Mouse (Mus musculus) hindbrain, postnatal 0 days (tissue): ENCODE measurements around the gene Ssh2. TPM values are rescaled to one million over a fixed set of nuclear protein-coding genes. Genes with fewer than 3 reads are reported as not detected.
"Not testable (repeated sequence)": the region's sequence is repeated elsewhere in the genome, so short reads cannot be mapped to it uniquely, and the experiment has no call there.

Experiments
- ATAC-seq: fragments of 200-750 bp; cut with Nextera tagmentation; 2 replicates; pipeline ENCODE4 v1.8.0; 2017; ENCODE audit warnings: mild to moderate bottlenecking, moderate TSS enrichment, moderate library complexity
- DNase-seq: peaks from one replicate; pipeline ENCODE4 v3.0.0-alpha.2; 2015; ENCODE audit warnings: low spot score
- H3K27ac ChIP-seq: fragments of 300-500 bp; sonication (generic); 2 replicates; pipeline ENCODE4 v1.5.1; 2014; ENCODE audit warnings: mild to moderate bottlenecking
- H3K27me3 ChIP-seq: fragments of 300-500 bp; sonication (generic); 2 replicates; pipeline ENCODE4 v1.6.1; 2014; ENCODE audit warnings: low read length, mixed read lengths; ENCODE audit not compliant: insufficient read depth
- H3K36me3 ChIP-seq: fragments of 300-500 bp; sonication (generic); 2 replicates; pipeline ENCODE4 v1.6.1; 2014; ENCODE audit warnings: low read length, mixed read lengths; ENCODE audit not compliant: insufficient read depth
- H3K4me1 ChIP-seq: fragments of 300-500 bp; sonication (generic); 2 replicates; pipeline ENCODE4 v1.6.1; 2014; ENCODE audit warnings: antibody characterized with exemption, low read length, mixed read lengths; ENCODE audit not compliant: insufficient read depth
- H3K4me2 ChIP-seq: fragments of 300-500 bp; sonication (generic); 2 replicates; pipeline ENCODE4 v1.6.1; 2014; ENCODE audit warnings: low read depth, mild to moderate bottlenecking, low read length, moderate library complexity, mixed read lengths
- H3K4me3 ChIP-seq: fragments of 300-500 bp; sonication (generic); 2 replicates; pipeline ENCODE4 v1.5.1; 2014; ENCODE audit warnings: low read length
- H3K9ac ChIP-seq: fragments of 300-500 bp; sonication (generic); replicated peaks from 2 replicates; pipeline ENCODE4 v1.6.1; 2014; ENCODE audit warnings: mild to moderate bottlenecking, low read length, moderate library complexity, mixed read lengths
- H3K9me3 ChIP-seq: fragments of 300-500 bp; sonication (generic); 2 replicates; pipeline ENCODE4 v1.6.1; 2016; ENCODE audit warnings: low read length, mixed read lengths
- CTCF ChIP-seq: IDR thresholded peaks from 2 replicates; pipeline ENCODE4 v1.5.1; 2016; ENCODE audit warnings: antibody characterized with exemption, control low read depth, low read depth
- WGBS: fragments of 180-500 bp; shearing (Covaris S2); extraction: QIAGEN DNeasy Blood & Tissue Kit; methylation state at CpG from one replicate; pipeline ENCODE4 v1.1.7; 2014; 5-methylcytosine and 5-hydroxymethylcytosine counted together
- polyA plus RNA-seq: library from polyadenylated mRNA; unstranded; fragments of >200 nt; fragmentation: Nextera tagmentation; extraction: Ambion mirVana; gene quantifications from 2 replicates; pipeline ENCODE4 v1.2.1, GENCODE M21; 2015
- total RNA-seq: library from RNA; depleted of rRNA; stranded (reverse); fragments of >200 nt; gene quantifications from 2 replicates; pipeline ENCODE4 v1.2.3, GENCODE M21; 2014

Gene Ssh2
- total and polyA plus RNA-seq, 2 experiments from 2014 or later = 10.9 to 30.1 TPM

DNA sequence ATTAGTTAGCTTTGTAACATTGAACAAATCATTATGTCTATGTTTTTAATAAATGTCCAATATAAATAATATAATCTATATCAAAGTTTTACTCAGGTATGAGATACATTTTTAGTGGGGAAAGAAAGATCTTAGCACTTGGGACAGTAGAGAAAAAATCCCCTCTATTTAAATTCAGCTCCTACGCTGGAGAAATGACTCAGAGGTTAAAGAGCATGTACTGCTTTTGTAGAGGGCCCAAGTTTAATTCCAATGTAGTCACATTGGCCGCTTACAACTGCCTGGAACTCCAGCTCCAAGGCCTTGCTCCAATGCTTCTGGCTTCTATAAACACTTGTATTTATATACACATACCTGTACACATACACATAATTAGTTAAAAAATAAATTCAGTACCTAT is 36.7 kb downstream of the Ssh2 start:
- DNase-seq (no peak), ATAC-seq (no peak)
- H3K9me3 ChIP-seq = no peaks in the 10 kb centered on the region
- no peak overlapping the region for H3K27ac ChIP-seq
- H3K4me2 ChIP-seq = no peak overlapping the region
- no peak overlapping the region for H3K9ac ChIP-seq
- H3K4me3 ChIP-seq = no peak overlapping the region
- 69% methylated on average over 2 of the region's 2 CpGs for WGBS
- H3K36me3 ChIP-seq = no peaks in the 10 kb centered on the region
- H3K4me1 ChIP-seq = no peaks in the 10 kb centered on the region
- no peaks in the 10 kb centered on the region for H3K27me3 ChIP-seq
- no peak for TF ChIP-seq CTCF

DNA sequence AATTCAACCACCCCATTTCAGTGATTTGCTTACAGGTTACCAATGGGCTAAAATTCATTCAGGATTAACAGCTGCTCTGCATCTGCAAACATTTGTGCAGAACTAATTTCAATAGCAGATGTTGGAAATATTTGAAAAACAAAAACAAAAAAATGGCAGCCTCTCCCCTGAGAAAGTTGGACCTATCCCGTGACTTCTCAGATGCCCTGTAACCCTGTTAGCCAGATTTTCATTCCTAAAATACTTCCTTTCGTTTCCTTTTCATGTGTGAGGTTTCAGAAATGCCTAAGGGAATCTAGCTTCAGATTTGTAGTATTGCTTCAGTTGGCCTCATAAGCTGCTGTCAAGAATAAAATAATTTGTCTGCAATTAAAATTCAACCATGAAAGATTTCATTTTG is 43.4 kb downstream of the Ssh2 start:
- ATAC-seq = no peak
- no peaks in the 10 kb centered on the region for H3K9me3 ChIP-seq
- H3K27me3 ChIP-seq = no peaks in the 10 kb centered on the region
- H3K36me3 ChIP-seq = no peaks in the 10 kb centered on the region
- H3K4me3 ChIP-seq = no peak overlapping the region
- no peaks in the 10 kb centered on the region for H3K4me1 ChIP-seq
- H3K9ac ChIP-seq = no peak overlapping the region
- WGBS = 77% methylated on average over 2 of the region's 2 CpGs
- no peak overlapping the region for H3K27ac ChIP-seq
- no peak for TF ChIP-seq CTCF
- no peak overlapping the region for H3K4me2 ChIP-seq
- no peak for DNase-seq

DNA sequence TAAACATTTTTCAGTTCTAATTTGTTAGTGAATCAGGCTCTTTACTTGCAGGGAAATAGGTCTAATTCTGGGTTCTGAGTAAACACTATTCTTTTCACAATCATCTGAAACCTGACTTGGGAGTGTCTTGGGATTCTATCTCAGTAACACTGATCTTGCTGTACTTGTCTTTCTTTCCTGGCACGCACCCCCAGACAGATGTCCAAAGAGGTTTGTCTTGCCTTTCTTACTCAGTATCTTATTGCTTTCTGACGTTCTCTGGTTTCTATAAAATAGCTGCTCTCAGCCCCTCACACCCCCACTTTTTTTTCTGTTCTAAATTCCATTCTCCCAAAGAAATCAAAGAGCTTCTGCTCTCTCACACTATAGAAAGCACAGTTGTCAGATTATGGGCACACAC is 51.3 kb downstream of the Ssh2 start:
- no peaks in the 10 kb centered on the region for H3K27me3 ChIP-seq

DNA sequence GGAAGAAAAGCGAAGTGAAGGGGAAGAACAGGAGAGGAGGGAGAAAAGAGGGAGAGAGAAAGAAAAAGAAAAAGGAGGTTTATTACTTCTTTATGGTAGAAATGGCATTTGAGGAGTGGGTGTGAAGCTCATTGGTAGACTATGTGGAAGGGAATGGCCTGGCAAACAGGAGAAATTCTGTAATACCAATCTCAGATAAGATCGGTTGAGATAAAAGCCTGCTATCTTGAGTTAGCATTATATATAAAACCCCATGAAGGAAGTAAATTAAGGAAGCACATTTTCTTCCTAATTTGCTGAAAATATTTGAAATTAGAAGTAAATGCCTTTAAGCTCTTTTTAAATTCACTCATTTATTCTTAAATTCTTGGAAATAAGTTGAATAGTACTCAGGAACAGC is 59.9 kb downstream of the Ssh2 start:
- no peak for TF ChIP-seq CTCF
- H3K9ac ChIP-seq = no peak overlapping the region
- H3K27ac ChIP-seq = no peak overlapping the region
- H3K9me3 ChIP-seq = no peaks in the 10 kb centered on the region
- ATAC-seq (no peak), DNase-seq (no peak)
- H3K4me2 ChIP-seq = no peak overlapping the region
- no peaks in the 10 kb centered on the region for H3K27me3 ChIP-seq
- 93% methylated on average over 2 of the region's 2 CpGs for WGBS
- no peaks in the 10 kb centered on the region for H3K36me3 ChIP-seq
- no peak overlapping the region for H3K4me3 ChIP-seq
- no peaks in the 10 kb centered on the region for H3K4me1 ChIP-seq

More for the DNA sequence above, 51.3 kb downstream of the Ssh2 start:
- H3K27ac ChIP-seq = no peak overlapping the region
- ATAC-seq (no peak), DNase-seq (no peak)
- no peak overlapping the region for H3K4me2 ChIP-seq
- no peak overlapping the region for H3K9ac ChIP-seq
- 82% methylated on average over 2 of the region's 2 CpGs for WGBS
- no peaks in the 10 kb centered on the region for H3K9me3 ChIP-seq
- no peak for TF ChIP-seq CTCF
- no peaks in the 10 kb centered on the region for H3K4me1 ChIP-seq
- H3K36me3 ChIP-seq = no peaks in the 10 kb centered on the region
- H3K4me3 ChIP-seq = no peak overlapping the region

DNA sequence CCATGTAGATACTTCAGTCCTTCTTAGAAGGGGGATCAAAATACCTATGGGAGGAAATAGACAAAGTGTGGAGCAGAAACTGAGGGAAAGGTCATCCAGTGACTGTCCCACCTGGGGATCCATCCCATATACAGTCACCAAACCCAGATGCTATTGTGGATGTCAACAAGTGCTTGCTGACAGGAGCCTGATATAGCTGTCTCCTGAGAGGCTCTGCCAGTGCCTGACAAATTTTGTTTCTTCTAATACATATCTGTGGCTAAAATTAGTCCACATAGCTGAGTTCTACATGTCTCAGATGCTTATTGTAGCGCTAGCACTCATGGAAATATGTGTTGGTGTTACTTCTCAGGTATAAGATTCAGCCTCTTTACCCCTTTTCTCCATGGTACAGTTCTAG is 62.5 kb downstream of the Ssh2 start:
- not testable (repeated sequence) for H3K4me1 ChIP-seq, ATAC-seq
- 93% methylated on average over 1 of the region's 1 CpGs for WGBS

DNA sequence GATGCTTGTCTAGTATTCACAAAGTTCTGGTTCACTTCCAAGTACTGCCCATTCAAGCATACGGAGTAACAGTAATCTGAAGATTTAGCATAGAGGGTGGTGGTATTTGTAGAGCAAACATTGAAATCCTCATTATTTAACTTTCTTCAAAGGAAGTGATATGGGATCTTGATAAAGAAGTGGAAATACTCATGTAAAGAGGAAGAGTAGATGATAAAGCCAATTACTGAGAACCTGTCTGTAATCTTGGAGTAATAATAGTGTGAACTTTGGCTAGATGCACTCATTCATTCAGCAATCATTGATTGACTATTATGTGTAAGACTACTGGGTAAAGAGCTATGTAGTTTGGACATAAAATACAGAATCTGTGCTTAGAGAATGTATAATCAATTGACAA is 64.1 kb downstream of the Ssh2 start:
- WGBS = 70% methylated on average over 1 of the region's 1 CpGs
- no peak overlapping the region for H3K9ac ChIP-seq
- no peak for DNase-seq
- no peak for ATAC-seq
- H3K4me1 ChIP-seq = no peaks in the 10 kb centered on the region
- H3K27me3 ChIP-seq = no peaks in the 10 kb centered on the region
- no peaks in the 10 kb centered on the region for H3K36me3 ChIP-seq
- no peak for TF ChIP-seq CTCF
- no peak overlapping the region for H3K4me2 ChIP-seq
- H3K9me3 ChIP-seq = no peaks in the 10 kb centered on the region
- no peak overlapping the region for H3K4me3 ChIP-seq
- no peak overlapping the region for H3K27ac ChIP-seq

More for the DNA sequence above, 62.5 kb downstream of the Ssh2 start:
- DNase-seq, H3K27ac ChIP-seq, H3K4me2 ChIP-seq, H3K27me3 ChIP-seq, H3K9ac ChIP-seq, H3K9me3 ChIP-seq, H3K36me3 ChIP-seq, H3K4me3 ChIP-seq: not testable (repeated sequence)

DNA sequence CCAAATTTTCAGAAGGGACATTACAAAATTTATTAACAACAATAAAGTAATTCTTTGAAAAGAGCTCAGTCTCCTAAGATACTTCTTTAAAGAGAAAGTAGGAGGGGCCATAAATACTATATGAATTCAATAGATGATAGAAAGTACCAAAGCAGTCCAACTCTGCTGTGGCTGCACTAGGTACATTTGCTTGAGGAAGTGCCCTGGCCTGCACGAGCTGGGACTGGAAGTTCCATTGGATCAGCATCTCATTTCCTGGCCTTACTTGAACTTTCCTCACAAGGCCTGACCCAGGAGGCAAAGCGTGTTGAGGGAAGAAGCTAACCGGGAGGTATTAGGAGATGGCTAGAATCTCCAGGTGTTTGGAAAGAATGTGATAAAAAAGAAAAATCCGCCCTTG is 75.4 kb downstream of the Ssh2 start:
- WGBS = 84% methylated on average over 4 of the region's 4 CpGs
- H3K4me3 ChIP-seq = no peak overlapping the region
- H3K9ac ChIP-seq = no peak overlapping the region
- no peaks in the 10 kb centered on the region for H3K36me3 ChIP-seq
- DNase-seq (no peak), ATAC-seq (no peak)
- H3K4me1 ChIP-seq = no peaks in the 10 kb centered on the region
- H3K27me3 ChIP-seq = no peaks in the 10 kb centered on the region
- H3K9me3 ChIP-seq = no peaks in the 10 kb centered on the region
- no peak overlapping the region for H3K27ac ChIP-seq
- no peak for TF ChIP-seq CTCF
- no peak overlapping the region for H3K4me2 ChIP-seq

DNA sequence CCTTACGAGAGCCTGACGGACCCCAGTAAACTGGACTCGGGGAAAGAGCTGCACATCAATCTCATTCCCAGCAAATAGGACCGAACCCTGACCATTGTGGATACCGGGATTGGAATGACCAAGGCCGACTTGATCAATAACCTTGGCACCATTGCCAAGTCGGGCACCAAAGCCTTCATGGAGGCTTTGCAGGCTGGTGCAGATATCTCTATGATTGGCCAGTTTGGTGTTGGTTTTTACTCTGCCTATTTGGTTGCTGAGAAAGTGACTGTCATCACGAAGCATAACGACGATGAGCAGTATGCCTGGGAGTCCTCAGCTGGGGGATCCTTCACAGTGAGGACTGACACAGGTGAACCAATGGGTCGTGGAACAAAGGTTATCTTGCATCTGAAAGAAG is 77.6 kb downstream of the Ssh2 start:
- H3K4me1 ChIP-seq, H3K9me3 ChIP-seq, H3K4me3 ChIP-seq, H3K4me2 ChIP-seq, H3K27ac ChIP-seq, ATAC-seq, H3K36me3 ChIP-seq, DNase-seq, H3K27me3 ChIP-seq, H3K9ac ChIP-seq: not testable (repeated sequence)
- 93% methylated on average over 10 of the region's 11 CpGs for WGBS
